Mouse (Mus musculus): ENCODE data around the gene Gatc. TPM values are rescaled to one million over a fixed set of nuclear protein-coding genes. Genes with fewer than 3 reads are reported as not detected.

Gatc gene
- polyA plus RNA-seq, 1 experiment = 8.3 TPM

DNA sequence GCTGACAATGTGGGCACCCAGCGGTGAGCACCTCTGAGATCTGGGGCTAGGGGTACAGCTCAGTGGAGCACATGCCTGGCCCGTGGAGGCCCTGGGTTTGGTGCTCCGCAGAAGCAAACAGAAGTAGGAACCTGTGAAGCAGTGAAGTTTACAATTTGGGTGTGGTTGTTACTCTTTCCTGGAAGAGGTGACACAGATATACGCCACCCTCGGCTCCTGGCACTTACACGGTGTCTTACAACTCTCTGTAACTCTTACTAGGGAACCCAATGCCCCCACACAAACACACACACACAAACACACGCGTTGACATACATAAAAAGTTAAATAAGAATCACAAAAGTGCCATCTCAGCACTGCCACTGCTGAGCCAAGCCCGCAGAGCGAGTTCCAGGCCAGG lies 44.6 kb downstream of the Gatc start:
- 27% methylated on average over 10 of the region's 10 CpGs for WGBS
- DNase-seq (ENCODE audit: low read depth, low spot score) = peak; percentile 58

DNA sequence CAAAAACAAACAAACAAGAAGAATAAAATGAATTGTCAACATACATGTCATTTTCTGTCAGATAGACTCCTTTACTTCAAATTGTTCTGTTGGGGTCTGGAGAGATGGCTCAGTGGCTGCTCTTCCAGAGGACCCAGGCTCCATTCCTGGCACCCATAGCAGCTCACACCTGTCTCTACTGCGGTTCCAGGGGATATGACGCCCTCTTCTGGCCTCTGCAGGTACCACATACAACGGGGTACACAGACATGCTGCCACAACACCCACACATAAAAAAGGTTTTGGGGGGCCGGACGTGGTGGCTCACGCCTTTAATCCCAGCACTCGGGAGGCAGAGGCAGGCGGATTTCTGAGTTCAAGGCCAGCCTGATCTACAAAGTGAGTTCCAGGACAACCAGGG lies 46.8 kb downstream of the Gatc start:
- 93% methylated on average over 8 of the region's 8 CpGs for WGBS
- DNase-seq (ENCODE audit: low read depth, low spot score) = no peak

DNA sequence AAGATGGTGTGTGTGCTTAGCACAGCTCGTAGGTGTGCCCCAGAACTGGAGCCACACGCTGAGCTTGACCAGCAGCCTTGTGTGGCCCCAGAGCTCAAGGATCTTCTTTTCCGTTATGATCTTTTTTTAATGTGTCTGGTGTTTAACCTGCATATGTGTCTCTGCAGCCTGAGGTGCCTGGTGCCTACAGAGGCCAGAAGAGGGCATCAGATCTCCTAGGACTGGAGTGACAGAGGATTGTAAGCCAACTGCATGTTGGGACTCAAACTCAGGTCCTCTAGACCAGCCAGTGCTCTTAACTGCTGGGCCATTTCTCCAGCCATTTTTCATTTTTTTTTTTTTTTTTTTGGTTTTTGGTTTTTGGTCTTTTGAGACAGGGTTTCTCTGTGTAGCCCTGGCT lies 56.2 kb downstream of the Gatc start:
- DNase-seq (ENCODE audit: low read depth, low spot score) = no peak
- WGBS = 87% methylated on average over 3 of the region's 3 CpGs

Other genes with a start within 250 kb of the Gatc start
- 0.23 and 0.32 TPM in 2 replicates for gene Gm10401, start 242.9 kb downstream of the Gatc start, polyA plus RNA-seq (2012; rRNA removed)
- 114 and 119 TPM in 2 replicates for gene Acads, start 221.8 kb downstream of the Gatc start, polyA plus RNA-seq (2012; rRNA removed)
- 33.6 and 35.6 TPM in 2 replicates for gene Unc119b, start 206.2 kb downstream of the Gatc start, polyA plus RNA-seq (2012; rRNA removed)
- gene Mlec, start 183.0 kb downstream of the Gatc start, polyA plus RNA-seq (2012; rRNA removed) = 131 and 153 TPM in 2 replicates
- gene Cabp1, start 146.8 kb downstream of the Gatc start, polyA plus RNA-seq (2012; rRNA removed) = 1.1 and 1.4 TPM in 2 replicates
- 68.2 and 68.5 TPM in 2 replicates for gene Pop5, start 105.3 kb downstream of the Gatc start, polyA plus RNA-seq (2012; rRNA removed)
- 111 and 116 TPM in 2 replicates for gene Rnf10, start 68.3 kb downstream of the Gatc start, polyA plus RNA-seq (2012; rRNA removed)
- 16.0 and 17.1 TPM in 2 replicates for gene Coq5, start 61.5 kb downstream of the Gatc start, polyA plus RNA-seq (2012; rRNA removed)
- 147 and 222 TPM in 2 replicates for gene Dynll1, start 40.2 kb downstream of the Gatc start, polyA plus RNA-seq (2012; rRNA removed)
- gene Srsf9, start 14.0 kb downstream of the Gatc start, polyA plus RNA-seq (2012; rRNA removed) = 28.5 and 31.3 TPM in 2 replicates
- 22.4 and 22.9 TPM in 2 replicates for gene Triap1, start within 50 bp of the Gatc start, polyA plus RNA-seq (2012; rRNA removed)
- gene Cox6a1, start 7.8 kb upstream of the Gatc start, polyA plus RNA-seq (2012; rRNA removed) = 3,102 and 3,530 TPM in 2 replicates
- 8.7 and 9.9 TPM in 2 replicates for gene Msi1, start 88.4 kb upstream of the Gatc start, polyA plus RNA-seq (2012; rRNA removed)
- 1.2 and 7.7 TPM in 2 replicates for gene Pla2g1b, start 125.1 kb upstream of the Gatc start, polyA plus RNA-seq (2012; rRNA removed)
- gene Sirt4, start 143.5 kb upstream of the Gatc start, polyA plus RNA-seq (2012; rRNA removed) = 17.3 and 24.2 TPM in 2 replicates
- gene Pxn, start 165.5 kb upstream of the Gatc start, polyA plus RNA-seq (2012; rRNA removed) = 76.8 and 135 TPM in 2 replicates
- 2,416 and 2,431 TPM in 2 replicates for gene Rplp0, start 218.3 kb upstream of the Gatc start, polyA plus RNA-seq (2012; rRNA removed)
- 26.0 and 34.9 TPM in 2 replicates for gene Gcn1l1, start 224.1 kb upstream of the Gatc start, polyA plus RNA-seq (2012; rRNA removed)

Data from large intestine, adult 2 months (tissue).